Mouse (Mus musculus) heart, embryonic 14.5 days (tissue): ENCODE results near the gene Diexf. TPM values are rescaled to one million over a fixed set of nuclear protein-coding genes. Genes with fewer than 3 reads are reported as not detected.

Experiments
- ATAC-seq: fragments of 200-750 bp; cut with Nextera tagmentation; 2 replicates; pipeline ENCODE4 v1.8.0; 2017; ENCODE audit warnings: low read depth, moderate TSS enrichment; ENCODE audit not compliant: insufficient number of reproducible peaks, insufficient read depth, low FRiP score
- H3K27ac ChIP-seq, 2 experiments: fragments of 200-500 bp in 1 of 2; fragments of 300-500 bp in 1 of 2; sonication (generic) in 1 of 2; replicated peaks in 1 of 2; 2 replicates each; pipeline ENCODE4 v1.5.1; 2012 to 2014; ENCODE audit warnings: low read depth in 2 of 2, low read length in 2 of 2, control low read depth in 1 of 2, mild to moderate bottlenecking in 1 of 2, mixed read lengths in 1 of 2; ENCODE audit not compliant: control insufficient read depth in 1 of 2, insufficient read depth in 1 of 2
- H3K27me3 ChIP-seq: fragments of 300-500 bp; sonication (generic); 2 replicates; pipeline ENCODE4 v1.6.1; 2014; ENCODE audit warnings: mild to moderate bottlenecking, low read length, control low read depth; ENCODE audit not compliant: control insufficient read depth, insufficient read depth
- H3K36me3 ChIP-seq: fragments of 300-500 bp; sonication (generic); 2 replicates; pipeline ENCODE4 v1.6.1; 2014; ENCODE audit warnings: mild to moderate bottlenecking, control low read depth, low read length, mixed read lengths; ENCODE audit not compliant: control insufficient read depth, insufficient read depth
- H3K4me1 ChIP-seq, 2 experiments: fragments of 200-500 bp in 1 of 2; fragments of 300-500 bp in 1 of 2; sonication (generic) in 1 of 2; 2 replicates each; pipeline ENCODE4 v1.6.1; 2012 to 2014; ENCODE audit warnings: low read length in 2 of 2, control low read depth in 1 of 2, mixed read lengths in 1 of 2; ENCODE audit not compliant: control insufficient read depth in 2 of 2, insufficient read depth in 2 of 2
- H3K4me2 ChIP-seq: fragments of 300-500 bp; sonication (generic); 2 replicates; pipeline ENCODE4 v1.6.1; 2014; ENCODE audit warnings: mild to moderate bottlenecking, low read length
- H3K4me3 ChIP-seq, 2 experiments: fragments of 200-500 bp in 1 of 2; fragments of 300-500 bp in 1 of 2; sonication (generic) in 1 of 2; 2 replicates each; pipeline ENCODE4 v1.5.1; 2012 to 2014; ENCODE audit warnings: low read length in 2 of 2, mild to moderate bottlenecking in 2 of 2, control low read depth in 1 of 2, low read depth in 1 of 2, moderate library complexity in 1 of 2; ENCODE audit not compliant: control insufficient read depth in 1 of 2, insufficient read depth in 1 of 2
- H3K9ac ChIP-seq: fragments of 300-500 bp; sonication (generic); 2 replicates; pipeline ENCODE4 v1.6.1; 2014; ENCODE audit warnings: mild to moderate bottlenecking, low read length
- H3K9me3 ChIP-seq: fragments of 300-500 bp; sonication (generic); 2 replicates; pipeline ENCODE4 v1.6.1; 2016; ENCODE audit warnings: low read length, control low read depth; ENCODE audit not compliant: control insufficient read depth
- WGBS: fragments of 180-500 bp; shearing (Covaris S2); extraction: QIAGEN DNeasy Blood & Tissue Kit; methylation state at CpG from one replicate; pipeline ENCODE4 v1.1.7; 2014; 5-methylcytosine and 5-hydroxymethylcytosine counted together
- polyA plus RNA-seq: library from polyadenylated mRNA; unstranded; fragments of >200 nt; fragmentation: Nextera tagmentation; extraction: Ambion mirVana; gene quantifications from 2 replicates; pipeline ENCODE4 v1.2.1, GENCODE M21; 2014

The Diexf gene
- polyA plus RNA-seq, 1 experiment from 2014 or later: 6.3 TPM

DNA sequence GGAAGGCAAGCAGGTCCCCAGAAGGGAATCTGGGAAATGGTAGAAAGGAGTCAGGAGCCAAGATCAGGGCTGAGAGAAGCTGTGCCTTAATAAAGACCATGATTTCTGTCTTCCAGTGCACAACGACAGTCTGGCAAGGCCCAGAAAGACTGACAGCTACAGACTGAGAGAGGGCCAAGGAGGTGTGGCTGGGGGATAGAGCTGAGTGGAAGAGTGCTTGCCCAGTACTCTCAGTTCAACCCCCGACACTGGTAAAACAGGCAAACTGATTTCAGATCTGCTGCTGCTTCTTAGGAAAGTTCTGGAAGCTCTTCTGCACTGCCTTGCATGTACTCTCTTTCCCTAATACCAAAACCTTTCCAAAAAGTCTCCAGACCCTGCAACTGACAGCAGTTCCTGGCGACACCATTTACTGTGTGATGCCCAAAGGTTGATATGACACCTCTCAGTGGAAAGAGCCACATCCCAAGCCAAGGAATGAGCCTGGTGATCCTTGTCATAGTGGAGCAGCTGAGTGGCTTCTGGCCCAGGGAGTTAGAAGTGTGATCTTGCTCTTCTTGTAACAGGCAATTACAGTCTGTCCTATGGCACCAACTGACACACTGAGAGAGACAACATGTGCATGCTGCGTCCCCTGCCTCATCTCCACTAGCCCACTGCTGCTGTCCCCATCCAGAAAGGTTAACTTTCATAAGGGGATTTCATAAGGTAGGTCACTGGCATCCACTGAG is 43.8 kb downstream of the Diexf start:
- ATAC-seq: no peak
- 75% methylated on average over 4 of the region's 4 CpGs for WGBS
- no peaks in the 10 kb centered on the region for H3K9me3 ChIP-seq
- H3K4me1 ChIP-seq: no peaks in the 10 kb centered on the region
- H3K27ac ChIP-seq: no peak overlapping the region
- H3K4me3 ChIP-seq: no peak overlapping the region
- no peaks in the 10 kb centered on the region for H3K27me3 ChIP-seq
- no peaks in the 10 kb centered on the region for H3K36me3 ChIP-seq
- no peak overlapping the region for H3K9ac ChIP-seq
- H3K4me2 ChIP-seq: no peak overlapping the region

DNA sequence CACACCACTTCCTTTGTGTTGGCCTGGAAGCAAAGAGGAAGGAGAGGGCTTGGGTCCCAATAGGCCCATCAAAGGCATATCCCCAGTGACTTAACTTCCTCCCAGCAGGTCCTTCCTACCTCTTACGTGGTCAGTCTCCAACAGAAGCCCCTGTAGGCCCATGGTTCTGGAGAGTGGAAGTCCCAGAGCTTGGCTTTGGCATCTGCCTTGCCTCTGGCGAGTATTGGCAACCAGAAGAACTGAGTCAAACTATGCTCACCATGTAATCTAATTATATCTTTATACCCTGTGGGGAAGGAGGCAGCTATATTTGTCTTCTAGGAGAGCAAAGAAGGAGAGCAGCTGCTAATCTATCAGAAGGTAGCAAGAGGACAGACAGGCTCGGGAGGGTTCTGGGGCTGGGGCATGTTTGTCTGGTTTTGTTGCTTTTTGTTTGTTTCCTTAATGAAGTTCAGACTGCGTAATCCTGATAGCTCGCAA is 44.5 kb downstream of the Diexf start:
- 67% methylated on average over 5 of the region's 5 CpGs for whole genome bisulfite sequencing
- H3K9me3 ChIP-seq: no peaks in the 10 kb centered on the region
- H3K4me3 ChIP-seq: no peak overlapping the region
- H3K27ac ChIP-seq: no peak overlapping the region
- no peak for ATAC-seq
- H3K9ac ChIP-seq: no peak overlapping the region
- no peaks in the 10 kb centered on the region for H3K4me1 ChIP-seq
- no peak overlapping the region for H3K4me2 ChIP-seq
- H3K36me3 ChIP-seq: no peaks in the 10 kb centered on the region
- H3K27me3 ChIP-seq: no peaks in the 10 kb centered on the region

DNA sequence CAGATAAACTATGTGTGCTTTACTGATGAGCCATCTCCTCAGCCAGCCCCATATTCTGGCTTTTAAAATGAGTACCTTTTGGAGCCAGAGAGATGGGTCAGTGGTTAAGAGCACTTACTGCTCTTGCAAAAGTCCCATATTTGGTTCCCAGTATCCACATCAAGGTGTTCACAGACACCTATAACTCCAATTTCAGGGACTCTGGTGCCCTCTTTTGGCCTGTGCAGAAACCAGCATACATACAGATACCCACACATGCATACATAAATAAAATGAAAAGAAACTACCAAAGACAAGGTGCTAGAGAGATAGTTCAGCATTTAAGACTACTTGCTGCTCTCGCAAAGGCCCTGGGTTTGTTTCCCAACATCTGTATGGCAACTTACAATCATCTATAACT is 46.1 kb downstream of the Diexf start:
- 81% methylated on average over 1 of the region's 1 CpGs for WGBS
- H3K9me3 ChIP-seq: no peaks in the 10 kb centered on the region
- no peak for ATAC-seq
- H3K4me1 ChIP-seq: no peaks in the 10 kb centered on the region
- no peak overlapping the region for H3K4me3 ChIP-seq
- H3K4me2 ChIP-seq: no peak overlapping the region
- no peak overlapping the region for H3K9ac ChIP-seq
- no peaks in the 10 kb centered on the region for H3K36me3 ChIP-seq
- no peak overlapping the region for H3K27ac ChIP-seq
- H3K27me3 ChIP-seq: no peaks in the 10 kb centered on the region

DNA sequence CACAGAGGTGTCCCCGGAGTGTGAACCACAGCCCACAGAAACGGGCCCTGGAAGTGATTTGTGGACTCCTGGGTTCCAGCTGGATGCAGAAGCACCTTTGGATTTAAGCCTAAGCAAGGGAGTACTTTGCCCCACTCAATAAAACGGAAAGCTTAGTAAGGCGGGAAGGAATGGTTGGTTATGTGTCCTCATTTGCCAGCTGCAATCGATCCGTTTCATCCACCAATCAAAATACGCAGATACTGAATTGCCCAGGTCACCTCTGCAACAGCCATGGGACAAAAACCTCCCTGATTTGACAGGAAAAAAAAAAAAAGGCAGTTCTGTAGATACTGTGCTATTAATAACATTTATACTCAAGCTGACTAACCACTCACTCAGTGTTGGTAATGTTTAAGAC is 47.0 kb downstream of the Diexf start:
- 82% methylated on average over 7 of the region's 7 CpGs for WGBS
- Histone ChIP-seq H3K4me3 (no peak overlapping the region), H3K36me3 (no peaks in the 10 kb centered on the region), H3K27me3 (no peaks in the 10 kb centered on the region), H3K9me3 (no peaks in the 10 kb centered on the region), H3K4me2 (no peak overlapping the region), H3K4me1 (no peaks in the 10 kb centered on the region), H3K27ac (no peak overlapping the region), H3K9ac (no peak overlapping the region)
- ATAC-seq: no peak

DNA sequence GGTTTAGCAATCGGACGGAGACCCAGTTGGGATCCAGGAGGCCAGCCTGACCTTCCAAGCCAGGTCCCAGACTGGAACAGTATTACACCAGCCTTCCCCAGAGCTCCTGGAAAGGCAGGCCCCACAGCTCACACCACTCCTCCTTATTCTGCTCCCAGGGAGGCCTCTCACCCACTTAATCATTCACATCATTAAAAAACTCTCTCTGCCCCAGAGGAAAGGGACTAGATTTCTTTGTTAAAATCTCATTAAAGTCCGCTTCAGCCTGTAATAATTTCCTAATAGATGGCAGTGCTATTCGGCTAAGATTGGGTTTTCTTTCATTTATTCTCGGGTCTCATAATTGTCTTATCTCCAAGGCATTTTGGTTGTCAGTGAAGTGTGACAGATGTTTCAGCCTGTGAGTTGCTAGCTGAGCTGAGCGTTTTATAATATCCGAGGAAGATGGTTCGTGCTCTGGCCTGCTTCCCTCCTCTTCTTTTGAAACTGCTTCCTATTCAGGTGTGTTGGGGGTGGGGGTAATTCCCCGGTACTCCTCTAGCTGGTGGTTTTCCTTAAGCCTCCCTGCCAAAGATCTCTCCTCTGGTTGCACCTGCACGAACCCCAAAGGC is 47.7 kb downstream of the Diexf start:
- Histone ChIP-seq H3K4me3 (no peak overlapping the region), H3K36me3 (no peaks in the 10 kb centered on the region), H3K9ac (no peak overlapping the region), H3K4me2 (no peak overlapping the region), H3K27me3 (no peaks in the 10 kb centered on the region), H3K9me3 (no peaks in the 10 kb centered on the region), H3K27ac (no peak overlapping the region), H3K4me1 (no peaks in the 10 kb centered on the region)
- no peak for ATAC-seq
- 55% methylated on average over 10 of the region's 10 CpGs for WGBS

DNA sequence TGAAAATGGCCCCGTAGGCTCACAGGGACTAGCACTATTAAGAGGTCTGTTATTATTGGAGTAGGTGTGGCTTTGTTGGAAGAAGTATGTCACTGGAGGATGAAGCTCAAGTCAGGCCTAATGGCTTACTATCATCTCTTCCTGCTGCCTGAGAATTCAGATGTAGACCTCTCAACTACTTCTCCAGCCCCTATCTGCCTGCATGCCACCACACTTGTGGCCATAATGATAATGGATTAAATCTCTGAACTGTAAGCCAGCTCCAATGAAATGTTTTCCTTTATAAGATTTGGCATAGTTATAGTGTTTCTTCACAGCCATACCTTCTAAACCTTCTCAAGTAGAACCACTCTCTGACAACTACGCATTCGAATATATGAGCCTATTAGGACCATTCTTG is 67.5 kb downstream of the Diexf start:
- whole genome bisulfite sequencing: 90% methylated on average over 3 of the region's 3 CpGs
- H3K4me3 ChIP-seq: no peak overlapping the region
- no peaks in the 10 kb centered on the region for H3K36me3 ChIP-seq
- no peaks in the 10 kb centered on the region for H3K9me3 ChIP-seq
- ATAC-seq: no peak
- H3K9ac ChIP-seq: no peak overlapping the region
- H3K27ac ChIP-seq: no peak overlapping the region
- no peaks in the 10 kb centered on the region for H3K4me1 ChIP-seq
- H3K4me2 ChIP-seq: no peak overlapping the region
- H3K27me3 ChIP-seq: no peaks in the 10 kb centered on the region

DNA sequence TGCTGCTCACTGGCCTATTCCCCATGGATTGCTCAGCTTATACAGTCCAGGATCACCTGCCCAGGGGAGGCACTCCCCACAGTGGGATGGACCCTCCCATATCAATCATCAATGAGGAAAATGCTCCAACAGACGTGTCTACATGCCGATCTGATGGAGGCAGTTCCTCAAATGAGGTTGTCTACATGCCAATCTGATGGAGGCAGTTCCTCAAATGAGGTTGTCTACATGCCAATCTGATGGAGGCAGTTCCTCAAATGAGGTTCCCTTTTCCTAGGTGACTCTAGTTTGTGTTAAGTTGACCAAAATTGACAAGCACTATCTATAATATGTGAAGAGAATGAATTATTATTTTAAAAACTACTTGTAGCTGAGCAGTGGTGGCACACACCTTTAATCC is 69.9 kb downstream of the Diexf start:
- H3K4me2 ChIP-seq: no peak overlapping the region
- H3K4me1 ChIP-seq: no peaks in the 10 kb centered on the region
- H3K9ac ChIP-seq: no peak overlapping the region
- no peaks in the 10 kb centered on the region for H3K9me3 ChIP-seq
- no peaks in the 10 kb centered on the region for H3K36me3 ChIP-seq
- 77% methylated on average over 2 of the region's 2 CpGs for WGBS
- ATAC-seq: no peak
- no peak overlapping the region for H3K27ac ChIP-seq
- H3K4me3 ChIP-seq: no peak overlapping the region
- no peaks in the 10 kb centered on the region for H3K27me3 ChIP-seq

DNA sequence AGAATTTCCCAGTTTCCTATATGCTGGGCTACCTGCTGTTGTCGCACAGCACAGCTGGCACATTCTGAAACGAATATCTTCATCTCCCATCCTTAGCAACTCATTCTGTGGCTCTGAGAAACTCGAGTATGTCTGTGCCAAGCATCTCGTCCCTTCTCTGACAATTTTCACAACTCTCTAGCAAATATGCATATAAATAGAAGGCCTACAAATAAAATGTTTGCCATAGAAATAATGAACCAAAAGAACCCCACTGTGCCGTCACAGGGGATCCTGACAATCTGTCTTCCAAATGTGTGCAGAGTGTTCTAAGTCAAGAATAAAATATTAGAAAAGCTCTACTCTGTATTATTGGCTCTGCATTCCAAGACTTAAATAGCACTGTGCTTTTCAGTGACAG is 70.5 kb downstream of the Diexf start:
- no peak for ATAC-seq

More for the DNA sequence above, 70.5 kb downstream of the Diexf start:
- no peaks in the 10 kb centered on the region for H3K27me3 ChIP-seq
- no peak overlapping the region for H3K9ac ChIP-seq
- H3K9me3 ChIP-seq: no peaks in the 10 kb centered on the region
- no peak overlapping the region for H3K4me3 ChIP-seq
- no peaks in the 10 kb centered on the region for H3K36me3 ChIP-seq
- WGBS: 71% methylated on average over 5 of the region's 5 CpGs
- H3K27ac ChIP-seq: no peak overlapping the region
- no peaks in the 10 kb centered on the region for H3K4me1 ChIP-seq
- H3K4me2 ChIP-seq: no peak overlapping the region
